Comparison of ENCODE assay signal across 10 mouse cellular contexts in the genomic region with DNA sequence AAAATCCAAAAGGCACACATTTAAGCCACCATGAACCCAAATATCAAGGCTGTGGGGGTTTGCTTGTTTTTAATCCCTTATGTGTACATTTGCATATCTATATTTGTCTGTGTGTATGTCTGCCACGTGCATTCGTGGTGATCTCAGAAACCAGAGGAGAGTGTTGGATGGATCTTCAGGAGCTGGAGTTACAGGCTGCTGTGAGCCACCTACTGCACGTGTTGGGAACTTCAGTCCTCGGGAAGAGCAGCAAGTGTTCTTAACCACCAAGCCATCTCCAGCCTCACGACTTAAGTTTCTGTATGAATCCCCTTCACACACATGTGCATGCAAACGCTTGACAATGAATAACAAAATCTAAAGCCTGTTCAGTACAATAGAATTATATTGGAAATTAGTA. TPM values are rescaled to one million over a fixed set of nuclear protein-coding genes. Genes with fewer than 3 reads are reported as not detected.
A peak's percentile ranks its signal among the peaks of the same experiment; 100 is the strongest.
DNase-seq lines count a peak whose midpoint lies in the region; ATAC-seq lines count a peak whose summit lies in the region.
"Had no signal": no experiment of that assay in that cellular context is flagged by ENCODE, and none has a peak within 500 bp of the region (broad histone marks: within the 10 kb centered on the region; RNA-seq: fewer than 3 reads in every experiment).

No protein-coding gene starts in this region.

- H3K27me3 ChIP-seq in embryonic facial prominence, embryonic 11.5 days (ENCODE audit: control insufficient read depth, insufficient read depth, low read length), result no peaks in the 10 kb centered on the region
- no peaks in the 10 kb centered on the region for H3K27me3 ChIP-seq in forebrain, embryonic 16.5 days (replicated peaks; ENCODE audit: control insufficient read depth, insufficient read depth, low read length)

- H3K9me3 ChIP-seq in embryonic facial prominence, embryonic 11.5 days (replicated peaks; ENCODE audit: control insufficient read depth, low read length), result no peaks in the 10 kb centered on the region
- no peaks in the 10 kb centered on the region for H3K9me3 ChIP-seq in forebrain, embryonic 16.5 days (ENCODE audit: control insufficient read depth, low read length)
- H3K9me3 ChIP-seq: neural tube, embryonic 12.5 days had no signal

- H3K4me3 ChIP-seq in embryonic facial prominence, embryonic 11.5 days (ENCODE audit: low read depth, low read length), result no peak overlapping the region
- no peak overlapping the region for H3K4me3 ChIP-seq in forebrain, embryonic 16.5 days (replicated peaks; ENCODE audit: low read length)
- H3K4me3 ChIP-seq: neural tube, embryonic 12.5 days had no signal

- no peak overlapping the region for H3K4me2 ChIP-seq in embryonic facial prominence, embryonic 11.5 days (ENCODE audit: low read depth, low read length)
- H3K4me2 ChIP-seq in forebrain, embryonic 16.5 days (ENCODE audit: low read length), result no peak overlapping the region
- H3K4me2 ChIP-seq: neural tube, embryonic 12.5 days had no signal

- WGBS in embryonic facial prominence, embryonic 11.5 days, result 15% methylated on average over 6 of the region's 6 CpGs
- 19% methylated on average over 6 of the region's 6 CpGs for WGBS in forebrain, embryonic 16.5 days

- no peak overlapping the region for H3K27ac ChIP-seq in embryonic facial prominence, embryonic 11.5 days (replicated peaks; ENCODE audit: low read depth, low read length)
- no peak overlapping the region for H3K27ac ChIP-seq in forebrain, embryonic 16.5 days (ENCODE audit: low read length)
- H3K27ac ChIP-seq: neural tube, embryonic 12.5 days had no signal

- intact Hi-C loops in left cerebral cortex, postnatal 4 days (cut with DNase I), result no loop called here

- no peaks in the 10 kb centered on the region for H3K36me3 ChIP-seq in embryonic facial prominence, embryonic 11.5 days (replicated peaks; ENCODE audit: control insufficient read depth, insufficient read depth, low read depth, low read length)
- no peaks in the 10 kb centered on the region for H3K36me3 ChIP-seq in forebrain, embryonic 16.5 days (ENCODE audit: control insufficient read depth, insufficient read depth)
- H3K36me3 ChIP-seq: neural tube, embryonic 12.5 days had no signal

- DNase-seq in left cerebral cortex, adult 11 months (ENCODE audit: low spot score), result peak; percentile 26
- DNase-seq in left cerebral cortex, postnatal 4 days, result no peak
- peak; percentile 62 for DNase-seq in R1 (ENCODE audit: low read depth, low spot score)
- peak; percentile 60 for DNase-seq in embryonic facial prominence, embryonic 11.5 days (ENCODE audit: low spot score)
- peak; percentile 61 for DNase-seq in lung, postnatal 10 days
- DNase-seq in ovary, postnatal 14 days (ENCODE audit: low spot score), result no peak
- no peak for DNase-seq in heart, adult 11 months

- ATAC-seq in embryonic facial prominence, embryonic 11.5 days (replicated peaks; ENCODE audit: insufficient number of reproducible peaks, low FRiP score, low TSS enrichment, low read depth), result no peak
- ATAC-seq in forebrain, embryonic 16.5 days, result no peak

- no peak overlapping the region for H3K9ac ChIP-seq in embryonic facial prominence, embryonic 11.5 days (replicated peaks; ENCODE audit: low read length)
- H3K9ac ChIP-seq in forebrain, embryonic 16.5 days (replicated peaks; ENCODE audit: low read depth, low read length), result no peak overlapping the region
- H3K9ac ChIP-seq: neural tube, embryonic 12.5 days had no signal

- H3K4me1 ChIP-seq in embryonic facial prominence, embryonic 11.5 days (ENCODE audit: control insufficient read depth, insufficient read depth, low read length), result no peaks in the 10 kb centered on the region
- H3K4me1 ChIP-seq in forebrain, embryonic 16.5 days (replicated peaks; ENCODE audit: control insufficient read depth, insufficient read depth, low read length), result no peaks in the 10 kb centered on the region
- H3K4me1 ChIP-seq: neural tube, embryonic 12.5 days had no signal

RNA-seq across cellular contexts. Expression of gene Fam71a, which starts 7.9 kb away (rescaled TPM):
- not detected for total RNA-seq in left cerebral cortex, postnatal 4 days (2021)
- not detected in 2 replicates for polyA plus RNA-seq in embryonic facial prominence, embryonic 11.5 days (2014; fragmentation: Nextera tagmentation; extraction: Ambion mirVana)
- polyA plus RNA-seq in forebrain, embryonic 16.5 days (2015; fragmentation: Nextera tagmentation; extraction: Ambion mirVana), result not detected in 2 replicates
- polyA plus RNA-seq: large intestine, adult 2 months; neural tube, embryonic 12.5 days had no signal

RNA-seq across cellular contexts. Expression of gene Atf3, which starts 45.4 kb away (rescaled TPM):
- under 1 TPM; 0.58 to 0.99 TPM for total RNA-seq in left cerebral cortex, postnatal 4 days (2021)
- 2.1 and 2.4 TPM in 2 replicates for polyA plus RNA-seq in embryonic facial prominence, embryonic 11.5 days (2014; fragmentation: Nextera tagmentation; extraction: Ambion mirVana)
- polyA plus RNA-seq in forebrain, embryonic 16.5 days (2015; fragmentation: Nextera tagmentation; extraction: Ambion mirVana), result 0.80 and 0.95 TPM in 2 replicates

Comparison
In these comparisons a context has a peak if more than half of its experiments do, and no peak if none do; other contexts are left out.
1. DNase-seq: peak in left cerebral cortex, adult 11 months (single experiment), R1 (single experiment), embryonic facial prominence, embryonic 11.5 days (single experiment) and lung, postnatal 10 days (single experiment); none in left cerebral cortex, postnatal 4 days (single experiment), ovary, postnatal 14 days (single experiment) and heart, adult 11 months (single experiment).